Mouse (Mus musculus) heart, embryonic 16.5 days (tissue): ENCODE measurements around the gene Il12rb2. TPM values are rescaled to one million over a fixed set of nuclear protein-coding genes. Genes with fewer than 3 reads are reported as not detected.

ENCODE experiments used
- ATAC-seq: fragments of 200-750 bp; cut with Nextera tagmentation; replicated peaks from 2 replicates; pipeline ENCODE4 v1.8.0; 2017; ENCODE audit warnings: moderate number of reproducible peaks; ENCODE audit not compliant: insufficient read depth, low FRiP score; ENCODE audit errors: extremely low read depth
- H3K27ac ChIP-seq: fragments of 300-500 bp; sonication (generic); 2 replicates; pipeline ENCODE4 v1.5.1; 2014; ENCODE audit warnings: mild to moderate bottlenecking, low read length, control low read depth, moderate library complexity
- H3K27me3 ChIP-seq: fragments of 300-500 bp; sonication (generic); 2 replicates; pipeline ENCODE4 v1.6.1; 2014; ENCODE audit warnings: low read length, mixed read lengths; ENCODE audit not compliant: control insufficient read depth, insufficient read depth
- H3K36me3 ChIP-seq: fragments of 300-500 bp; sonication (generic); 2 replicates; pipeline ENCODE4 v1.6.1; 2014; ENCODE audit not compliant: control insufficient read depth, insufficient read depth
- H3K4me1 ChIP-seq: fragments of 300-500 bp; sonication (generic); 2 replicates; pipeline ENCODE4 v1.6.1; 2014; ENCODE audit warnings: low read length, mixed read lengths; ENCODE audit not compliant: control insufficient read depth, insufficient read depth
- H3K4me2 ChIP-seq: fragments of 300-500 bp; sonication (generic); 2 replicates; pipeline ENCODE4 v1.6.1; 2014; ENCODE audit warnings: low read depth, mild to moderate bottlenecking, control low read depth, low read length
- H3K4me3 ChIP-seq: fragments of 300-500 bp; sonication (generic); 2 replicates; pipeline ENCODE4 v1.5.1; 2014; ENCODE audit warnings: mild to moderate bottlenecking, control low read depth, low read length
- H3K9ac ChIP-seq: fragments of 300-500 bp; sonication (generic); 2 replicates; pipeline ENCODE4 v1.6.1; 2014; ENCODE audit warnings: low read length, control low read depth
- H3K9me3 ChIP-seq: fragments of 300-500 bp; sonication (generic); replicated peaks from 2 replicates; pipeline ENCODE4 v1.6.1; 2016; ENCODE audit warnings: low read length; ENCODE audit not compliant: control insufficient read depth
- WGBS: fragments of 180-500 bp; shearing (Covaris S2); extraction: QIAGEN DNeasy Blood & Tissue Kit; methylation state at CpG from one replicate; pipeline ENCODE4 v1.1.7; 2014; 5-methylcytosine and 5-hydroxymethylcytosine counted together
- polyA plus RNA-seq: library from polyadenylated mRNA; unstranded; fragments of >200 nt; fragmentation: Nextera tagmentation; extraction: Ambion mirVana; gene quantifications from 2 replicates; pipeline ENCODE4 v1.2.1, GENCODE M21; 2015

The Il12rb2 gene
- polyA plus RNA-seq, 1 experiment from 2014 or later = 1.9 TPM

DNA sequence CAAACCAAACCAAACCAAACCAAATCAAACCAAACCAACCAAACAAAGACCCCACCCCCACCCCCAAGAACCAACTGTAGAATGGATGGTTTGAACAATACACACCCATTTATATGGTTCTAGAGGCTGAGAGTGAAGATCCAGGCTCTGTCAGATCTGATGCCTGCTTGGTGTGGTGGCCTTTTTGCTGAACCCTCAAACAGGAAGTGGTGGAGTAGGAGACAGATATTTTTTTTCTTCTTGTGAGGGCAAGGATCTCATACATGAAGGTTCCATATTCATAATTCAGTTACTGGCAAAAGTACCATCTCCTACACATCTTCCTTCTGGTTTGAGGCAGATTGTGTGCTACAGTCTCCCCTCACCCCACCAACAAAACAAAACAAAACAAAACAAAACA lies 36.5 kb downstream of the Il12rb2 start:
- H3K9me3 ChIP-seq = no peaks in the 10 kb centered on the region

GRCm38 (mm10) chr6:67337943-67338342 lies 38.0 kb downstream of the Il12rb2 start:
- H3K9me3 ChIP-seq = no peaks in the 10 kb centered on the region
- no peak overlapping the region for H3K9ac ChIP-seq
- no peak overlapping the region for H3K27ac ChIP-seq
- ATAC-seq = 0 out of 2 replicates have a peak, but pooled peaks have one; percentile 47
- no peak overlapping the region for H3K4me3 ChIP-seq
- H3K4me1 ChIP-seq = no peaks in the 10 kb centered on the region
- no peaks in the 10 kb centered on the region for H3K36me3 ChIP-seq
- no peaks in the 10 kb centered on the region for H3K27me3 ChIP-seq
- no peak overlapping the region for H3K4me2 ChIP-seq

More for the DNA sequence above, 36.5 kb downstream of the Il12rb2 start:
- H3K4me3 ChIP-seq = no peak overlapping the region
- H3K36me3 ChIP-seq = no peaks in the 10 kb centered on the region
- H3K9ac ChIP-seq = no peak overlapping the region
- no peaks in the 10 kb centered on the region for H3K27me3 ChIP-seq
- no peak overlapping the region for H3K4me2 ChIP-seq
- no peak overlapping the region; the same call in 1 of the 2 replicates for H3K27ac ChIP-seq
- ATAC-seq = no peak
- no peaks in the 10 kb centered on the region for H3K4me1 ChIP-seq

DNA sequence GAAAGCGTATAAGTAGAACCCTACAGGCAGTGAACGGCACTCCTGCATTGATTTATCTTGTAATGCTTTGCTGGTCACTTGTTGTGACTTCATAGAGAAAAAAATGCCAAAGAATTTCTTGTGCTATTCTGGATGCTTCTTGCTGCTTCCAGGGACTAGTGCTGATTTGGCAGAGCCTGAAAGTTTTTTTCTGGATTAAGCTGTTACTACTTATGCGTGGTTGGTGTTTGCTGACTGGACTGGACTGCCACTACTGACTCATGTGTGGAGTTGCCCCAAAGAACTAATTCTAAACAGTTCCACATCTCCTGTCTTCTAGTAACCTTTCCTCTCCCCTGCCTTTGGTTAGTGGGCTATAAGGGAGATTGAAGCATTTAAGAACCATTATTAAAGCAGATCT lies 52.2 kb downstream of the Il12rb2 start:
- Histone ChIP-seq H3K27me3 (no peaks in the 10 kb centered on the region), H3K4me2 (no peak overlapping the region), H3K4me3 (no peak overlapping the region), H3K9me3 (no peaks in the 10 kb centered on the region), H3K9ac (no peak overlapping the region), H3K4me1 (no peaks in the 10 kb centered on the region), H3K27ac (no peak overlapping the region), H3K36me3 (no peaks in the 10 kb centered on the region)
- WGBS = 76% methylated on average over 3 of the region's 3 CpGs
- no peak for ATAC-seq

DNA sequence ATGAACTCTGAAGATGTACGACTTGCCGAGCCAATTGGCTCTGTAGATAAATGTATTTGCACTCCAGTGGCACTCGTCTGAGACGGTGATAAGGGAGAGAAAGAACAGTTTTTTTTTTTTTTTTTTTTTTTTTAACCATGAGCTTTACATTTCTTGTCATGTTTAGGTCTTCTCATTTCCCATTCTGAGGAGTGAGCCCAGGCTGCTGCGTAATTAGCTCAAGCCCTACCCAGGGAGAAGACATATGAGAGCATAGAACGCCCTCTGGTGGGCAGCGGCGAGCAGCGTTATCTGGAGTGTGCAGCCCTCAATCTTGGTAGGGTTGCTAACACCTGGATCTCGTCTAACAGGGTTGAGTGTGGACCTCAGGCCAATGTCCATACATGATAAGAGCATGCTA lies 57.5 kb downstream of the Il12rb2 start:
- Histone ChIP-seq H3K4me2 (no peak overlapping the region), H3K9me3 (no peaks in the 10 kb centered on the region), H3K27me3 (no peaks in the 10 kb centered on the region), H3K27ac (no peak overlapping the region), H3K9ac (no peak overlapping the region), H3K4me3 (no peak overlapping the region), H3K4me1 (peaks cover 3% of the 10 kb centered on the region; the same call in 1 of the 2 replicates), H3K36me3 (no peaks in the 10 kb centered on the region)
- WGBS = 20% methylated on average over 10 of the region's 10 CpGs
- peak; percentile 32; the same call in 1 of the 2 replicates for ATAC-seq

DNA sequence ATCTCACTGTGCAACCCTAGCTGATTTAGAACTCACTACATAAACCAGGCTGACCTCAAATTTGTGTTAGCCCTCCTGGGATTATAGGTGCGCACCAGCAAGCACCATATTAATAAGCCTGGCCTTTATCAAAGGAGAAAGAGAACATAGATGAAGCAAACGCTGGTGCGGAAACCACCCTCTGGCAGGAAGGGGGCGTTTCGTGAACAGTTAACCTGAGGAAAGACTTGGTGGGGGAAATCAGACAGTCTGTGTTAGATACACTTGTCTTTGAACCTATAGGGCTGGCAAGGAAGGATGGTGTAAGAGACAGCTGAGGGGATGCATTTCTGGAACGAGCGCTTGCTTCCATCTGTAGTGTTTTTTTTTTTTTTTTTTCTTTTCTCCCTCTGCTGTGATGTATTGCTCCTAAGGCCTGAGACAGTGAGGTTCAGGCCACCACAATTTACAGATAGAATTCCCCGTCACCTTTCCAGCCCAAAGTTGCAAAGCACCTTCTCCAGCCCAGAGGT lies 58.1 kb downstream of the Il12rb2 start:
- WGBS = 78% methylated on average over 8 of the region's 8 CpGs
- no peak for ATAC-seq
- H3K4me1 ChIP-seq = peaks cover 3% of the 10 kb centered on the region; the same call in 1 of the 2 replicates
- H3K9ac ChIP-seq = no peak overlapping the region
- H3K27me3 ChIP-seq = no peaks in the 10 kb centered on the region
- no peak overlapping the region for H3K27ac ChIP-seq
- H3K4me2 ChIP-seq = no peak overlapping the region
- H3K36me3 ChIP-seq = no peaks in the 10 kb centered on the region
- no peak overlapping the region for H3K4me3 ChIP-seq
- H3K9me3 ChIP-seq = no peaks in the 10 kb centered on the region

- no peaks in the 10 kb centered on the region for H3K27me3 ChIP-seq
- no peaks in the 10 kb centered on the region for H3K36me3 ChIP-seq
- no peak overlapping the region for H3K4me3 ChIP-seq
- peaks cover 3% of the 10 kb centered on the region; the same call in 1 of the 2 replicates for H3K4me1 ChIP-seq
- H3K27ac ChIP-seq = no peak overlapping the region
- no peak overlapping the region for H3K4me2 ChIP-seq
- no peak overlapping the region for H3K9ac ChIP-seq
- ATAC-seq = no peak
- no peaks in the 10 kb centered on the region for H3K9me3 ChIP-seq
- WGBS = 65% methylated on average over 5 of the region's 5 CpGs
These were observed 58.9 kb downstream of the Il12rb2 start for GRCm38 (mm10) chr6:67317068-67317467.

GRCm38 (mm10) chr6:67314697-67315096 lies 61.3 kb downstream of the Il12rb2 start:
- Histone ChIP-seq H3K27ac (no peak overlapping the region), H3K4me1 (peaks cover 3% of the 10 kb centered on the region; the same call in 1 of the 2 replicates), H3K9me3 (no peaks in the 10 kb centered on the region), H3K9ac (no peak overlapping the region), H3K36me3 (no peaks in the 10 kb centered on the region), H3K27me3 (no peaks in the 10 kb centered on the region), H3K4me2 (no peak overlapping the region), H3K4me3 (no peak overlapping the region)
- no peak for ATAC-seq
- 90% methylated on average over 1 of the region's 1 CpGs for WGBS

DNA sequence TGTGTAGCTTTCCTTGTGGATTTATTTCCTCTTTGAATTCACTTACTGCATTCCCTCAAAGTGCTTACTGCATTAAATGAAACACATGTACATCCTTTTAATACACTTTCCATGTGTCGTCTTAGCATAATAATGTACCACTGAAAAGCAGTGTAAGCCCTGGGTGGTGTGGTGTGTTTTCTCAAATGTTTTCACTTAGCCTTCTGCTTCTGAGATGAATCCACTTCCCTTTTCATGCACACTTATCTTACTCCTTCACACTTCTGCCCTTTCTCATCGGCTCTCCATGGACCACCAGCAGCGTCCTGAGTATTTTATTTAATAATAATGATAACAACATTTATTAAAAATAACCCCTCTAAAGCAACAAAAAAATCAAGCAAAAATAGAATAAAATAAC lies 66.2 kb downstream of the Il12rb2 start:
- Histone ChIP-seq H3K27me3 (no peaks in the 10 kb centered on the region), H3K9me3 (no peaks in the 10 kb centered on the region)
- ATAC-seq = no peak

GRCm38 (mm10) chr6:67308994-67309393 lies 67.0 kb downstream of the Il12rb2 start:
- WGBS = 72% methylated on average over 3 of the region's 3 CpGs
- Histone ChIP-seq H3K9me3 (no peaks in the 10 kb centered on the region), H3K27me3 (no peaks in the 10 kb centered on the region), H3K4me3 (no peak overlapping the region), H3K4me2 (no peak overlapping the region), H3K4me1 (no peaks in the 10 kb centered on the region), H3K9ac (no peak overlapping the region), H3K27ac (no peak overlapping the region), H3K36me3 (no peaks in the 10 kb centered on the region)
- ATAC-seq = no peak

More for the DNA sequence above, 66.2 kb downstream of the Il12rb2 start:
- Histone ChIP-seq H3K9ac (no peak overlapping the region), H3K4me3 (no peak overlapping the region), H3K36me3 (no peaks in the 10 kb centered on the region), H3K27ac (no peak overlapping the region), H3K4me1 (no peaks in the 10 kb centered on the region), H3K4me2 (no peak overlapping the region)
- WGBS = 74% methylated on average over 3 of the region's 3 CpGs
